Mouse (Mus musculus) midbrain, postnatal 0 days (tissue): ENCODE results near the gene Map7. TPM values are rescaled to one million over a fixed set of nuclear protein-coding genes. Genes with fewer than 3 reads are reported as not detected.

Experiments
- ATAC-seq: fragments of 200-750 bp; cut with Nextera tagmentation; 2 replicates; pipeline ENCODE4 v1.8.0; 2017; ENCODE audit warnings: moderate number of reproducible peaks, mild to moderate bottlenecking, moderate TSS enrichment, moderate library complexity; ENCODE audit not compliant: low FRiP score
- DNase-seq: peaks from one replicate; pipeline ENCODE4 v3.0.0-alpha.2; 2015; ENCODE audit warnings: low spot score
- H3K27ac ChIP-seq: fragments of 300-500 bp; sonication (generic); 2 replicates; pipeline ENCODE4 v1.5.1; 2014; ENCODE audit warnings: low read depth, mild to moderate bottlenecking, low read length, mixed read lengths
- H3K27me3 ChIP-seq: fragments of 300-500 bp; sonication (generic); 2 replicates; pipeline ENCODE4 v1.6.1; 2014; ENCODE audit warnings: low read length, control low read depth, mixed read lengths; ENCODE audit not compliant: insufficient read depth
- H3K36me3 ChIP-seq: fragments of 300-500 bp; sonication (generic); 2 replicates; pipeline ENCODE4 v1.6.1; 2014; ENCODE audit warnings: low read length, control low read depth, mixed read lengths; ENCODE audit not compliant: insufficient read depth
- H3K4me1 ChIP-seq: fragments of 300-500 bp; sonication (generic); 2 replicates; pipeline ENCODE4 v1.6.1; 2014; ENCODE audit warnings: mild to moderate bottlenecking, control low read depth, antibody characterized with exemption, low read length, mixed read lengths; ENCODE audit not compliant: insufficient read depth
- H3K4me2 ChIP-seq: fragments of 300-500 bp; sonication (generic); 2 replicates; pipeline ENCODE4 v1.6.1; 2014; ENCODE audit warnings: low read depth, mild to moderate bottlenecking, low read length, mixed read lengths; ENCODE audit not compliant: poor library complexity, severe bottlenecking
- H3K4me3 ChIP-seq: fragments of 300-500 bp; sonication (generic); 2 replicates; pipeline ENCODE4 v1.5.1; 2014; ENCODE audit warnings: low read depth, mild to moderate bottlenecking, low read length, moderate library complexity
- H3K9ac ChIP-seq: fragments of 300-500 bp; sonication (generic); replicated peaks from 2 replicates; pipeline ENCODE4 v1.6.1; 2014; ENCODE audit warnings: mild to moderate bottlenecking, low read length, moderate library complexity, mixed read lengths; ENCODE audit not compliant: poor library complexity, severe bottlenecking
- H3K9me3 ChIP-seq: fragments of 300-500 bp; sonication (generic); 2 replicates; pipeline ENCODE4 v1.6.1; 2016; ENCODE audit warnings: low read length, control low read depth
- CTCF ChIP-seq: IDR thresholded peaks from 2 replicates; pipeline ENCODE4 v1.5.1; 2016; ENCODE audit warnings: antibody characterized with exemption, mild to moderate bottlenecking
- WGBS: fragments of 180-500 bp; shearing (Covaris S2); extraction: QIAGEN DNeasy Blood & Tissue Kit; methylation state at CpG from one replicate; pipeline ENCODE4 v1.1.7; 2014; 5-methylcytosine and 5-hydroxymethylcytosine counted together
- polyA plus RNA-seq: library from polyadenylated mRNA; unstranded; fragments of >200 nt; fragmentation: Nextera tagmentation; extraction: Ambion mirVana; gene quantifications from 2 replicates; pipeline ENCODE4 v1.2.1, GENCODE M21; 2015
- total RNA-seq: library from RNA; depleted of rRNA; stranded (reverse); fragments of >200 nt; gene quantifications from 2 replicates; pipeline ENCODE4 v1.2.3, GENCODE M21; 2014

The Map7 gene
- total and polyA plus RNA-seq, 2 experiments from 2014 or later, result 8.3 to 8.7 TPM

DNA sequence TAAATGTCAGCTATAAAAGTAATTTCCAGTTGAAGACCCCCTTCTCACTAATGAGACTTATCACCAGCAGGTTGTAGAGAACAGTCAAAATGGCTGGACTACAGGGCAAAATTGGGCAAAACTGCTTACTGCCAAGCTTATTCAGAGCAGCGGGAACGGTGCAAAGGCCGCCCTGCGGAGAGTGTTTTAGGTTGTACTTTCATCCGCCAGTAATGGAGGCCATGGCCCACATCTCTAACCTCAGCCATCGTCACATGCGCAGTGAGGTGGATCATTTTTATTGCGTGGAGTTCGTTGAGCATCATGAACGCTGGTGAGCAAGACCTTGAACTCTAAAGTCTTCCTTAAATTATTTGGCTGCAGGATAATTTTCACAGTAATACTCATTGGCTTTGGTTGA, 100.8 kb downstream of the Map7 start:
- DNase-seq, result no peak
- WGBS, result 93% methylated on average over 10 of the region's 10 CpGs
- ATAC-seq, result no peak

DNA sequence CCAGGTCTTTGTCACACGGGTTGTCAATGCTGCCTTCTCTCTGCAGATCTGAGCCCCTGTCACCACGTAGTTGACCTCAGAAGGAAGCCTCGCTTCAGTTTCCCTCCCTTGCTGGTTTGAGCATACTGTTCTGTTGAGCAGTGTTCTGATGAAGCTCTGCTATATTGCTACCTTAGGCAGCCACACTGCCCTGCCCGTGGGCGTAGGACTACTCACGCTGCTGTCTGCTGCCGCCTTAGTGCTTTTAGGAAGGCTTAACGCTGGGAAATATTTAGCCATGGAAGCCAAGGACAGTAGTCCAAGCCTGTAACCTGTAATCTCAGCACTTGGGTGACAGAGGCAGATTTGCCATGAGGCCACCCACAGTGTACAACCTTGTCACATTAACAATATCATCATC, 107.3 kb downstream of the Map7 start:
- no peak overlapping the region for H3K4me2 ChIP-seq
- WGBS, result 90% methylated on average over 8 of the region's 8 CpGs
- no peak for DNase-seq
- H3K9ac ChIP-seq, result no peak overlapping the region
- H3K36me3 ChIP-seq, result no peaks in the 10 kb centered on the region
- H3K27me3 ChIP-seq, result no peaks in the 10 kb centered on the region
- H3K9me3 ChIP-seq, result no peaks in the 10 kb centered on the region
- no peak for ATAC-seq
- no peak overlapping the region for H3K4me3 ChIP-seq
- TF ChIP-seq CTCF, result no peak
- no peaks in the 10 kb centered on the region for H3K4me1 ChIP-seq
- no peak overlapping the region for H3K27ac ChIP-seq

More for the DNA sequence above, 100.8 kb downstream of the Map7 start:
- Histone ChIP-seq H3K4me1 (no peaks in the 10 kb centered on the region), H3K9ac (no peak overlapping the region), H3K9me3 (no peaks in the 10 kb centered on the region), H3K36me3 (no peaks in the 10 kb centered on the region), H3K4me3 (no peak overlapping the region), H3K27ac (no peak overlapping the region), H3K4me2 (no peak overlapping the region), H3K27me3 (no peaks in the 10 kb centered on the region)
- TF ChIP-seq CTCF, result no peak

DNA sequence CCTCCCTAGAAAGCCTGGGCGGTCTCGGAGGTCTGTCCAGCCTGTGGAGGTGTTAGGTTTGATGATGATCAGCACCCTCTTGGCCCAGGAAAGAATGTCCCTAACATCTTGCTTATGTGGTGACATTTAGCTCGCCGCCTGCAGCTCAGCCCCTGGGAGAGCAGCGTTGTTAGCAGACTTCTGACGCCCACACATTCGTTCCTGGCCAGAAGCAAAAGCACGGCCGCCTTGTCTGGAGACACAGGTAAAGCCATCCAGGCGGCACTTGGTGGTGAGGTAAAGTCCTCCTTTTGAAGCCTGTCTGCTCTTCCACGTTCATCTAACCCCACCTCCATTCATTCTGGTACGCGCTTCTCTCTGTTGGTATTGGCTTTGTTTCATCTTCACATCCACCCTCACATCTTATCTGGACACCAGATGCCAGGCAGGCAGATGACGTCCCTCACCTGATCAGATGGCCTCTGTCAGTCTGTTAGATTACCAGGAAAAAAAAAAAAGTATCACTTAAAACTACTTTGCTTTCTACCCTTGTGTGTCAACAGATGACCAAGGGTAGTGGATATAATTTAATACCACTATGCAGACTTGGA, 108.9 kb downstream of the Map7 start:
- Histone ChIP-seq H3K4me3 (no peak overlapping the region), H3K4me1 (no peaks in the 10 kb centered on the region), H3K27me3 (no peaks in the 10 kb centered on the region), H3K9ac (no peak overlapping the region), H3K36me3 (no peaks in the 10 kb centered on the region), H3K9me3 (no peaks in the 10 kb centered on the region), H3K27ac (no peak overlapping the region), H3K4me2 (no peak overlapping the region)
- WGBS, result 92% methylated on average over 14 of the region's 14 CpGs
- no peak for TF ChIP-seq CTCF
- ATAC-seq (no peak), DNase-seq (no peak)

DNA sequence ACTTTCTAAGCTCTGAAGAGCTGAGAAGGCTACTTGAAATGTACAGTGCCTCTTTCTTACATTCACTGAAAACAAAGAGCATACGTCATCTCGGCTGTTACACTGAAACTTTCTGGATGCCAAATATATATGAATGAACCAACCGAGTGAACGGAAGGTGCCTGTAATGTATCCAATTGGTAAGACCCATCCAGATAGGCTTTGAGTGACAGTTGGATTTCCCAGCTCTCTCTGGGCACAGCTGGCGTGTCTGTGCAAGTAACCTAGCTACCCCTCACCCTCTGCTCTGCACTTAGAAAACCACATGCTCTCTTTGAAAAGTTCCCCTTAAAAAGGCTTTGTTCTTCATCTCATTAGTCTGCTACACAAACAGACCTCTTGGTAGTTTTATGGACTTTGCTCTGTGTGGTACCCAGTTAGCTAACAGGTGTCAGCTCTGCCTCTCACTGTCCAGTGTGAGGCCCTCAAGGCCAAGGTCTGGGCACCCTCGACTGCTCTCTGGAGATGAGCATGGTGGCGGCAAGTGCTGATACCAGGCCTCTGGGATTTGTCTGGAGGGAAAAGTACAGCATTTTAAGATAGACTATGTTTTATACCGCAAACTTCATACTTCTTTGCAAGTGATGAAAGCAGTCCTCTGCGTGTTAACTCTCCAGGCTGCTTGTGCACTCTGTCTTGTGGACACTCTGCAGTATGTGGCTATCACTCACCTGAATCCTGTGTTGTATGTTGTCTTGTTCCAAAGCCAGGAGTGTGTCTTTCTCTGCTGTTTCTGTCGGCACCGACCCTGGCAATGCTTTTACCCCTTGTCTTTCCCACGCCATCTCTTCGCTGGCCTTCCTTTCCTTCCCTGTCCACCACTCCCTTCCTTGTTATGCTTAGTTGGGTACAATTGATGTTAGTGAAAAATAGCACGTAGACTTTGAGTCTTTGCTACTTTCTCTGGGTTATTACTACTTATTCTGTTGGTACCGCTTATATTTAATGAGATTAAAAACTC, 109.8 kb downstream of the Map7 start:
- no peak overlapping the region for H3K27ac ChIP-seq
- TF ChIP-seq CTCF, result no peak

DNA sequence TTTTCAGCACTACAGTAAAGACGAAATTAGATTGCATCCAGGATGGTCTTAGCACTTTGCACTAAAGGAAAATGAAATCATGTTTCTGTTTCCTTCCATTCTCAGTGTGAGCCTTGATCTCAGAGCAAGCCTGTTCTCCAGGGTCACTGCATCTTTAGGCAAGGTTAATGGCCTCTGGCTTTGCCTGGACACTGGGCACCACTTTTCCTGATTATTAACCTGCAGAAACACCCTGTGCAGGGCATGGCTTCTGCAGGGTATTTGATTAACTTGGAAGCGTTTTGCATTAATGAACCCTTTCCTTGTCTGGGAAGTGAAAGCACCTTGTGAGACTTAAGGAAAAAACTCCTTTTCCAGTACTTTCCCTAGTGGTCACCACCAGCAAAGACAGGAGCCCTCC, 111.2 kb downstream of the Map7 start:
- 78% methylated on average over 2 of the region's 2 CpGs for WGBS
- H3K27ac ChIP-seq, result no peak overlapping the region
- H3K4me3 ChIP-seq, result no peak overlapping the region
- ATAC-seq (no peak), DNase-seq (no peak)
- no peaks in the 10 kb centered on the region for H3K36me3 ChIP-seq
- H3K4me1 ChIP-seq, result no peaks in the 10 kb centered on the region
- H3K27me3 ChIP-seq, result no peaks in the 10 kb centered on the region
- no peak for TF ChIP-seq CTCF
- H3K9ac ChIP-seq, result no peak overlapping the region
- H3K4me2 ChIP-seq, result no peak overlapping the region
- H3K9me3 ChIP-seq, result no peaks in the 10 kb centered on the region

More for the DNA sequence above, 109.8 kb downstream of the Map7 start:
- 92% methylated on average over 15 of the region's 15 CpGs for WGBS
- Histone ChIP-seq H3K9ac (no peak overlapping the region), H3K4me3 (no peak overlapping the region), H3K27me3 (no peaks in the 10 kb centered on the region), H3K36me3 (no peaks in the 10 kb centered on the region), H3K4me1 (no peaks in the 10 kb centered on the region), H3K9me3 (no peaks in the 10 kb centered on the region), H3K4me2 (no peak overlapping the region)
- DNase-seq (no peak), ATAC-seq (no peak)

DNA sequence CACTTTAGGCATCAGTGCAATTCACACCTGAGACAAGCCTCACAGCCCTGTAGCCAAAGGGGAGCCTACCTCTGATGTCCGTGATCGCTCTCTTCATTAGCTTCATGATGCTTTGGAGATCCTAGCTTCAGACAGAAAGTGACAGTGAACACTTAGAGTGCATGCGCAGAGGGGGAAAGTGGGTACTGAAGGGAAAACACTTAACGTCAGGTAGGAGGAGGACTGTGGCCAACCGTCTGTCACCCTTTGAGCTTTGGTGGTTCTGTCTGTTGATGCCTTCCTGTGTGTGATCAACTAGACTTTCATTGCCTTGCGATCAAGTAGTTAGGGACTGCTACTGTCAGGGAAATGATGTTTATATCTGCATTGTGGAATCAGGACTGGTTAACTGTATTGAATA, 114.6 kb downstream of the Map7 start:
- DNase-seq (no peak), ATAC-seq (no peak)
- 94% methylated on average over 6 of the region's 6 CpGs for WGBS
- H3K4me1 ChIP-seq, result no peaks in the 10 kb centered on the region
- no peaks in the 10 kb centered on the region for H3K9me3 ChIP-seq
- no peak overlapping the region for H3K4me3 ChIP-seq
- H3K9ac ChIP-seq, result no peak overlapping the region
- H3K4me2 ChIP-seq, result no peak overlapping the region
- H3K36me3 ChIP-seq, result no peaks in the 10 kb centered on the region
- H3K27ac ChIP-seq, result no peak overlapping the region
- no peak for TF ChIP-seq CTCF
- no peaks in the 10 kb centered on the region for H3K27me3 ChIP-seq
